Mouse (Mus musculus) 3134 (cell line): ENCODE data around the gene Ddx31.

ENCODE experiments used
- DNase-seq: peaks from one replicate; pipeline ENCODE4 v3.0.0-alpha.2; 2011; ENCODE audit warnings: low spot score; ENCODE audit not compliant: insufficient read length; ENCODE audit errors: extremely low read depth

The Ddx31 gene

GRCm38 (mm10) chr2:28860678-28861423 is 20.6 kb downstream of the Ddx31 start:
- DNase-seq: no peak

- DNase-seq: no peak
Measured at GRCm38 (mm10) chr2:28863857-28864256, 23.7 kb downstream of the Ddx31 start.

DNA sequence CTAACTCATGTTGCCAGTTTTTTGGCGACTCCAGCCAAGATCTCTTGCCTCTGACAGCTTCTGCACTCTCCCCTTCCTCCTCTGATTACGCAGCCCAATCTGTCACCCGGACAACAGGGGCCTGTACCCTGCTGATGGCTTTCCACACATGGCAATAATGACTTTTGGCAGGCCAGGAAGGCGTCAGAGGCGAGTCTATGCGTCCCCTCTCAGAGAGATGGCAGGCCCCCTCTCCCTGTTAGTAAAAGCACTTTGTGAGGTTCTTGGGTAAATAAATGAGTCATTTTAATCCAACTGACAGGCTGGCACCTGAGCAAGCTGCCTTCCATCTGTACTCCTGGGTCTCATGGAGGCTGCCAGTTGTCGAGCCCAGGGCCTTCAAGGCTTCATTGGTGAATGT is 27.3 kb downstream of the Ddx31 start:
- DNase-seq: no peak

DNA sequence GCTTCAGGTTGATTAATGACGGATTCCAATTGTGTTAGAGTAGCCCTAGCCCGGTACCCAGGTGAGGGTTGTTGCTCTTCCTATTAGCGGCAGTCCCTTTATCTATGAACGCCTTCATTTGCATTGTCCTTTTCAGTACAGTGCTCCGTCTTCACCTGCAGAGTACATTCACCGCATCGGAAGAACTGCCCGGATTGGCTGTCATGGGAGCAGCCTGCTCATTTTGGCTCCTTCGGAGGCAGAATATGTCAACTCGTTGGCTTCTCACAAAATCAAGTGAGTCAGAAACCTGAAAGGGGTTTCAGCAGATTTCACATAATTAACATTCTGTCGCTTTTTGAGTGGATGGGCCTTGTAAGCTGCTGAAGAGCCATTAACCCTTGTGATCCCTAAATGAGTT is 35.3 kb downstream of the Ddx31 start:
- DNase-seq: no peak

- DNase-seq: no peak
Measured at GRCm38 (mm10) chr2:28881275-28881674, 41.1 kb downstream of the Ddx31 start.

- no peak for DNase-seq
Measured at GRCm38 (mm10) chr2:28882047-28882446, 41.8 kb downstream of the Ddx31 start.

- no peak for DNase-seq
Measured at GRCm38 (mm10) chr2:28882826-28883485, 42.8 kb downstream of the Ddx31 start.

DNA sequence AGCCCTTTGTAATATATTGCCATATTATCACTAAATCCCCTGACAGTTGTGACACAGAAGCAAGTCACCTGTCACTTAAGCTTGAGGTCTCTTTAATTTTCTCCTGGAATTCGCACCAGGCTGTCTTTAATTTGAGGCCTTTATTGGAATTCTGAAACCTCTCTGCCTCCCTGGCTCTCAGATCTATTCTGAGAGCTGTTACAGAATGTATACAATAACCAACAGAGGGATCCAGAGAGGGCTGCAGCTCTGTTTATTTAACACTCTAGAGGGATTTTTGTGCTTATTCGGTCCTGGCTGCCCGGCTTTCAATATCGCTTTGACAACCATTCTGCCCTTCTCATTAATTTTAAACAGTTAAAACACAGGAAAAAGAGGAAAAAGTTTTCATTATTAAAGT is 44.7 kb downstream of the Ddx31 start:
- no peak for DNase-seq

GRCm38 (mm10) chr2:28892796-28893195 is 52.6 kb downstream of the Ddx31 start:
- no peak for DNase-seq

- DNase-seq: no peak
Measured at GRCm38 (mm10) chr2:28893526-28893925, 53.3 kb downstream of the Ddx31 start.

GRCm38 (mm10) chr2:28895876-28896275 is 55.7 kb downstream of the Ddx31 start:
- DNase-seq: no peak

DNA sequence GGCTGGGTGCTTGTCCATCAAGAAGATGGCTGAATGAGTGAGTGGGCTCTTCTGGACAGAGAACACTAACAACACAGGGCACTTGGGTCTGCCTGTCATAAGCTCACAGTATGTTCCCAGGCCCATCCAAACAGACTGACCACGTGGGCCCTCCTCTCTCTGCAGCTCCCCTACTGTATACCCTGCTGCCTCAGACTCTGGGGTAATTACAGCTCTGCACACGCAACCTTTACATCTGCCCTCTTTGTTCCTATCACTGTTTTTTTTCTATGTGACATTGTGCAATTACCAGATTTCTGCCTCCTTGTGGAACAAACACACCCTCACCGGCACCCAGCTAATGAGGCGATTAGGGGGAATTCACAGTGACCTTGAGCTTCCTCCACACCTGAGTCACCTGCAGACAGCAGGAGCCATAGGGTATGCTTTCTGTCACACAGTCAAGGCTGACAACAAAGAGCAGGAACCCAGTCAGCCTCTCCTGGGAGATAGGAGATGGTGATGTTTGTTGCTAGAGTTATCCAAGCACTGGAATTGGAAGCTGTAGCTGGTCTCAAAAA is 57.2 kb downstream of the Ddx31 start:
- no peak for DNase-seq

GRCm38 (mm10) chr2:28902291-28902690 is 62.1 kb downstream of the Ddx31 start:
- DNase-seq: no peak

DNA sequence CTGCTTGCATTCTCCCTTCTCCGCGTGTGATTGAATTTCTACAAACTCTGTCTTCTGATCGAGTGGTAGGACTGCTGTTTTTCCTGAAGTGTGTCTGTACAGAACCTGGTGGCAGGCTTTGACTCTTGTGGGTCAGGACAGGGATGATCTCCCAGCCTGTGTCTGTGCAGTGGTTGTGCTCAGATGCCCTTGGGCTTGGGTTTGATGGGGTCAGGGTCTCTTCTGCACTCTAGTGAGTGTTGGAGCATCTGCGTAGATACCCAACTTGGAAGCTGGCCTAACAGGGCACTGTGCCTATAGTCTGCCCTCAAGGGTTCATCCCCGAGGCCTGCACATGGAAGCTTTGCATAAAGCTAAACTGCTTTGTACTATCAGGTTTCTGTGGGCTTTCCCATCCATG is 63.7 kb downstream of the Ddx31 start:
- no peak for DNase-seq

DNA sequence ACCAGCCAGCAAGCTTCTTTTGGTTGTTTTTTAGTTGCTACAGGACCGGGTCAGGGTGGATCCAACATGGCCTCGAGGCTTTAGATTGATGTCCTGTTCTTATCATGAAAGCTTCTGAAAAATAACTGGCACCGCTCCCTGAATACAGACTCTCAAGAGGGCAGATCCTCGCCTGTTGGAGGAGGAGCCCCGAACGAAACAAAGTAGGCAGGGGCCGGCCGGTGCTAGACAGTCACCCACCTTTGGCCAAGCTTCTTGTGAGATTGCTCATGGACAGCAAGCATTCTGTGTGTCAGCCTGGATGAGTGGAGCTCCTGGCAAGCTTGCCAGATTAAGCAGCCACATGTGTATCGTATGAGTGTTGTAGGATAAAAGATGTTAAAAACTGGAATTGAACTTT is 64.6 kb downstream of the Ddx31 start:
- no peak for DNase-seq

- no peak for DNase-seq
Measured at GRCm38 (mm10) chr2:28905561-28905960, 65.4 kb downstream of the Ddx31 start.

GRCm38 (mm10) chr2:28907691-28908388 is 67.6 kb downstream of the Ddx31 start:
- no peak for DNase-seq

DNA sequence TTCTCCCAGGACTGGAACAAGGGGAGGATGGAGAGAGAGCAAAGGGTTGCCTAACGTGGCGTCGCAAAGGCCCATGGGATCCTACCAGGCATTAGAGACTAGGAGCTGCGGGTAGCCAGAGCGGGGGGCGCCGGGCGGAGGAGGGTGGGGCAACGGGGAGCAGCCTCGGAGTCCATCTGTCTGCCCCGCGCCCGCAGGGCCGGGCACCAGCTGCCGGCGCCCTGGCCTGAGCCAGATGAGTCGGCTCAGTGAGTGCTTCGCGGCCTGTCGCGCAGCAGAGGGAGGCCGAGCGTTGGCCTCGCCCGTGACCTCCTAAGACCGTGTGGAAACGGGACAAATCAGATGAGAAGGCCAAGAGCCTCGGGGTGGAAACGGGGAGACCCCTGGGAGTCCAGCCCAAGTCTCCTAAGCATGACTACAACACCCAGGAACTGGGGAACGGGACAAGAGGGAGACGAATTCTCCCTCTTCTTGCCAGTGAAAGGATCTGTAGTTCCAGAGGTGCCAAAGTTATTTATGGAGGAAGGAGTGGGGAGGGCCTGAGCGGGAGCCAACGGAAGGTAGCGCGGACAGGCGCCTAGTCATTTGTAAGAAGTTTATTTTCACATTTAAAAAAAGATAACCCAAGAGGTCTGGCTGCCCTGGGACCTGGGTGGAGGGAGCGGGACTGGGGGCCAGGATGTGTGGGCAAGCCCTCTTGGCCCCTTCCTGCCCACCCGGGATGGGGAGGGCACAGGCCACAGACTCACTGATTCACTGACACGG is 68.4 kb downstream of the Ddx31 start:
- no peak for DNase-seq

GRCm38 (mm10) chr2:28909186-28909817 is 69.1 kb downstream of the Ddx31 start:
- DNase-seq: no peak
